Mouse (Mus musculus) 416B (cell line): Measurements from ENCODE around the gene Jpt2.
"Not testable (repeated sequence)": the region's sequence is repeated elsewhere in the genome, so short reads cannot be mapped to it uniquely, and the experiment has no call there.

ENCODE experiments used
- DNase-seq: peaks from one replicate; pipeline ENCODE4 v3.0.0; 2011; ENCODE audit warnings: low read depth

Jpt2 gene

DNA sequence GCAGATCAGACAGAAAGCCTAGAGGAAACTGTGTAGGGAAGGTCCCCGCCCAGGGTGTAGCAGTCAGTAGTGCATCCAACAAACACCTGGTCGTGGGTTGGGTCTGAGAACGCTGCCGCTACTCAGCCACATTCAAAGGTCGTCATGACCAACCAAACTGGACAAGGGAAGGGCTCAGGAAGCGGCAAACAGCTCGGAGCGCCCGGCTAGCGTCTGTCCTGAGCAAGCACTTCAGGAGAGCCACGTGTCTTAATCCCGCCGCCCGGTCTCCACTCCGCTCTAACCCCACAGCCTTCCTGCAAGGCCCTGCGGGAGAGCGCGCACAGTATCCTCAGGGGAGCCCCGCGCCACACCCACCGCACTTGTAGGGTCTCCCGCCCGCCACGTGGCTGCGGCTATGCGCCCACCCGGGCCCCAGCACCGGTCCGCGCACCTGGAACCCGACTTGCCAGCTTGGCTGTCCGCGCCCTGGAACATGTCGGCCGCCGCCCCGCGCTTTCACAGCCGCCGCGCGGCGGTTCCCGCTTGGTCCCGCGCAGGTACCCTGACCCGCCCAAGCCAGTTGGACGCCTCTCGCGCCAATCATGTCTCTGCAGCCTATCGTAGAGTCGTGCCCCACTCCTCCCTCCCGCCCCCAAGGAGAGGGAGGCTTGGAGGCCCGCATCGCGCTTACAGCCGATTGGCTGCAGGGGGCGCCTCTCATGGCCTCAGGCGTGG, at the start of gene Jpt2:
Gene Jpt2 (minus strand): TSS at position 555 of the 717 bp plus-strand sequence.
- DNase-seq = peak; percentile 98

GRCm38 (mm10) chr17:25007480-25007879, 47.0 kb upstream of the Jpt2 start:
- DNase-seq = no peak

- no peak for DNase-seq
Observed at GRCm38 (mm10) chr17:25005102-25005501, 44.6 kb upstream of the Jpt2 start.

- no peak for DNase-seq
Observed at GRCm38 (mm10) chr17:24994721-24995120, 34.2 kb upstream of the Jpt2 start.

GRCm38 (mm10) chr17:24987221-24987620, 26.7 kb upstream of the Jpt2 start:
- no peak for DNase-seq

- peak; percentile 62 for DNase-seq
Observed at GRCm38 (mm10) chr17:24960852-24961715, 595 bp upstream of the Jpt2 start.

- DNase-seq = no peak
Observed at GRCm38 (mm10) chr17:24959371-24959770, 1.1 kb downstream of the Jpt2 start.

GRCm38 (mm10) chr17:24953291-24953690, 7.2 kb downstream of the Jpt2 start:
- DNase-seq = no peak

GRCm38 (mm10) chr17:24950671-24951070, 9.8 kb downstream of the Jpt2 start:
- DNase-seq = no peak

GRCm38 (mm10) chr17:24948204-24948603, 12.3 kb downstream of the Jpt2 start:
- DNase-seq = no peak

- not testable (repeated sequence) for DNase-seq
Observed at GRCm38 (mm10) chr17:24943589-24943988, 16.9 kb downstream of the Jpt2 start.

DNA sequence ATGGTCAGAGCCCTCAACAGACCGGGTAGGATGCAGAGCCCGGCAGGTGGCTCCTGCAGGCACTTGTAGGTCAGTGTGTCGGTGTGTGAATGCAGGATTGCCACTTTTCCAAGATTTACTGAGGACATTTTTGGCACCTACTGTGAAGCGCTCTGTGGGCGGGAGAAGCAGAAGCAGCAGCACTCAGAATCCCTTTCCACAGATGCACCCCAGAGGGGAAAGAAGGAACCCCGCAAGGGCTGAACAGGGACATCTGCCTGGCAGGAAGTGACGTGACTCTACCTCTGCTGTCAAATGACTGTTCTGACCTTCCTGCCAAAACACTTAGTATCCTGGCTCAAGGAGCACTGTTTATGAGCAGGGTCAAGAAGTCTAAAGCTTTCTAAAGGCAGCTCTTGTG, 17.5 kb downstream of the Jpt2 start:
- no peak for DNase-seq

DNA sequence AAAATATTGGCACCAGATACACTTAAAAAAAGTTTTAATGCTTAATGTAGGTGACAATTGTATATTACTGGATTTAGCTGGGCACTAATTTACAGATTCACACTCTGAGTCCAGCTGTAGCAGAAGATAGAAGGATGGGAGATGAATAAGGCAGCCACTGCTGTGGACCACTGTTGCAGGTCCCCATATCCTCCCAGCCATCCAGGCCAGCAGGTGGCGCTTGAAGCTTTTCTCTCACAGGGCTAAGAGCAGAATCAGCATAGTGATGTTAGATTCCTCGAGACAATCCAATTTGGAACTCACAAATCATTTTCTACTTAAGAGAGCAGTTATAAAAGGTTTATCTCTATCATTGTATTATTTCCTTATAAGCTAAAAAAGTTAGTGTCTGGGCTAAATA, 18.0 kb downstream of the Jpt2 start:
- DNase-seq = peak; percentile 25

- no peak for DNase-seq
Observed at GRCm38 (mm10) chr17:24937266-24937665, 23.2 kb downstream of the Jpt2 start.

DNA sequence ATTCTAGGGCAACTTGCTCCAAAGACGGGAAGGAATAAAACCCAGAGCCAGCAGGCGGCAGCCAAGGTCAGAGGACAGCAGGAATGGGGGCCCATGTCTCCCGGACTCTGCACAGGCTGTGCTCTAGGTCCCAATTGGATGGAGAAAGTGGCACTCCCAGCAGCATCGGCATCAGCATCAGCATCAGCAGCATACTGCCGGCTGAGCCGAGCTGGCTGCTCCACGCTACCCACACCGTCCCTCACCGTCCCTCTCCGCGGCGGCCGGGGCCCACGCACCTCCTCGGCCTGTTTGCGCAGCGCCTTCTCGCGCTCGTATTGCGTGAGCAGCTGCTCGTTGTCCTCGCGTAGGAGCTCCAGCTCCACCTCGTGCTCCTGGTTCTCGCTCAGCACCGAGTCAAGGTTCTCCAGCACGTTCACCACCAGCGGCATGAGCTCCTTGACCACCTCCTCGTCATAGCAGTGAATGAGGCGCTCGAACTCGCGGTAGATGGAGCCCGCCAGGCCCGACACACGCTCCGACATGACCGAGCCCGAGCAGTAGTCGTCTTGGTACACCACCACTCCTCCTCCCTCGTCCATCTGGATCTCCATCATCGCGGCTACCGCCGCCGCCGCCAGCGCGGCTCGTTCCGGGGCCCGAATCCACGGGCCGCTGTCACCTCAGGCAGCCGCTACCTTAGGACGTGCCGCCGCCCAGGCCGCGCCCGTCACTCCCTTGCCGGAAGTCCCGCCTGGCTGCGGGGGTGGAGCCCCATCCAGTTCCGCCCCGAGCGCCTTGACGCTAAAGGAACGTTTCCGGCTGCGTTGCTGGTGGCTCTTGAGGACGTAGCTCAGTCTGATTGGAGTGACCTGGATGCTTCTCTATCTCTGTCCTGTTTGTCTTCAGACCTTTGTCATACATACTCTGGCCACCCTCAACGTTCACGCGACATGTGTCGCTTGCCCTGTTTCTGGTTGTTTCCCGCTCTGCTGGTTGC, 23.9 kb downstream of the Jpt2 start, which contains the start of gene Mapk8ip3:
Gene Mapk8ip3 (minus strand): TSS at position 719 of the 979 bp plus-strand sequence.
- peak; percentile 94 for DNase-seq

- DNase-seq = peak; percentile 74
Observed at GRCm38 (mm10) chr17:24935666-24936065, 24.8 kb downstream of the Jpt2 start.

DNA sequence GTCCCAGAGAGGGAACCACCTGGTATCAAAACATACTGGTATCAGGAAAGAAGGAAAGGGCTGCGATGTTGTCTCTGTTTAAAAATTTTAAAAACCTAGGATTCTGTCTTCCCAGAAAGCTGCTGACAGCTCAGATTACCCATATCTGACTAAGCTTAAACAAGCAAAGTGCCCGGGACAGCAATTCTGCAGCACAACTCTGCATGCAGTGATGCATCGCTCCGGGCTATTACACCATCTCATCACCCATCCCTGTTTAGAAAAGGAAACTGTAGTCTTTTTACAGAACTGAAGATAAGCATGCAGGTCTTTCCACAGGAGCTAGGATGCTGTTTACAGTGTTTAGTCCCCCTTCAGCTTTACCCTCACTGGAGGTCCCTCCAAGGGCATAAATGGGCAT, 25.6 kb downstream of the Jpt2 start:
- peak; percentile 30 for DNase-seq

- DNase-seq = no peak
Observed at GRCm38 (mm10) chr17:24933163-24933562, 27.3 kb downstream of the Jpt2 start.

DNA sequence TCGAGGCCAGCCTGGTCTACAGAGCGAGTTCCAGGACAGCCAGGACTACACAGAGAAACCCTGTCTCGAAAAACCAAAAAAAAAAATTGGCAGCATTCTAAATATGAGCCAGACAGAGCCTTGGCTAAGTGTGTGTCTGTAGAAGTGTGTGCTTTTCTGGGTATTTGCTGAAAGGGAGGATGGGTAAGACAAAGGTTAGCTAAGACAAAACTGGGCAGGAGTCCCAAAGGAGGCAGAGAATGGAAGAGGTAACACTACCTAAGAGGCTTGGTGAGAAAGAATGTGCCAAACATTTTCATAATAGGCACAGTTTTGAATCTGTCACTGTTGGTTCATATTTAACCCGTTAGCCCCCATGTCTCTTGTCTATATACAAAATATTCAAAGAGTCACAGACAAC, 28.1 kb downstream of the Jpt2 start:
- no peak for DNase-seq

DNA sequence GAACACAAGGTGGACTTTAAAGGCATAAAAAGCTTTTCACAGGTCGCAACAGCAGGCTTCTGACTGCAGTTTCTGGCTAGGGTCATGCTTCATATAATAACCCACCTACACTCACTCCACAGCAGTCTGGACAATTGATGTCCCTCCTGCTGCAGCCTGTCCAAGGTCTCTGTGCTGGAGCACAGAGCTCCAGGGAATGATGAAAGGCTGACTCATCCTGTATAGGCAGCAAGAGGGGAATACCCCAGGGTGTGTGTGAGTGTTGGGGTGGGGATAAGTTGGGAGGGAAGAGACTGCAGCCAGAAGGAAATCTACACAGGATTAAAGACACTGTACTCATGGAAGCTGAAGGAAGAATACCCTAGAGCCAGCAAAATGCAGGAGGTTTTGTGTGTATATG, 31.0 kb downstream of the Jpt2 start:
- DNase-seq = no peak

GRCm38 (mm10) chr17:24923246-24923645, 37.2 kb downstream of the Jpt2 start:
- no peak for DNase-seq

DNA sequence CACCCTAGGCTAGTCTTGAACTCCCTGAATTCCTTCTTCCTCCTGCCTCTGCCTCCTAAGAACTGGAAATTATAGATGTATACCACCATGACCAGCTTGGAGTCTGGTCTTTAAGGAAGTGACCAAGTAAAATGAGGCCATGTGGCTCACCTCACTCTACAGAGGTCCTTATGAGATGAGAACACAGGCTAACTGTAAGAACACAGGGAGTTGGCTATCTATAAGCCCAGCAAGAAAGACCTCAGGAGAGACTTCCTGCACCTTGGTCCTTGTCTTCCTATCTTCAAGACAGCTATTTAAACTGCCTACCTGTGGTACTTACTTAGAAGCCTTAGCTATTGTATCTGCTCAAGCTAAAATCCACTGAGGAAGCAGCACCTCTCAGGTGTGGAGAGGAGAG, 46.5 kb downstream of the Jpt2 start:
- peak; percentile 18 for DNase-seq
